Mouse (Mus musculus) midbrain, embryonic 16.5 days (tissue): Measurements from ENCODE around the gene Insig2. TPM values are rescaled to one million over a fixed set of nuclear protein-coding genes. Genes with fewer than 3 reads are reported as not detected.

Experiments used
- ATAC-seq: fragments of 200-750 bp; cut with Nextera tagmentation; 2 replicates; pipeline ENCODE4 v1.8.0; 2017; ENCODE audit warnings: moderate TSS enrichment
- H3K27ac ChIP-seq: fragments of 300-500 bp; sonication (generic); 2 replicates; pipeline ENCODE4 v1.5.1; 2014; ENCODE audit warnings: mild to moderate bottlenecking, low read length, mixed read lengths
- H3K27me3 ChIP-seq: fragments of 300-500 bp; sonication (generic); 2 replicates; pipeline ENCODE4 v1.6.1; 2014; ENCODE audit warnings: low read depth, low read length, mixed read lengths; ENCODE audit not compliant: control insufficient read depth, insufficient read depth
- H3K36me3 ChIP-seq: fragments of 300-500 bp; sonication (generic); 2 replicates; pipeline ENCODE4 v1.6.1; 2014; ENCODE audit warnings: mild to moderate bottlenecking, low read length, moderate library complexity, mixed read lengths; ENCODE audit not compliant: control insufficient read depth, insufficient read depth
- H3K4me1 ChIP-seq: fragments of 300-500 bp; sonication (generic); 2 replicates; pipeline ENCODE4 v1.6.1; 2014; ENCODE audit warnings: mild to moderate bottlenecking, low read length, mixed read lengths; ENCODE audit not compliant: control insufficient read depth, insufficient read depth
- H3K4me2 ChIP-seq: fragments of 300-500 bp; sonication (generic); 2 replicates; pipeline ENCODE4 v1.6.1; 2014; ENCODE audit warnings: mild to moderate bottlenecking, low read length, mixed read lengths
- H3K4me3 ChIP-seq: fragments of 300-500 bp; sonication (generic); 2 replicates; pipeline ENCODE4 v1.5.1; 2014; ENCODE audit warnings: low read depth, mild to moderate bottlenecking, low read length, moderate library complexity, mixed read lengths
- H3K9ac ChIP-seq: fragments of 300-500 bp; sonication (generic); 2 replicates; pipeline ENCODE4 v1.6.1; 2014; ENCODE audit warnings: low read depth, low read length, mixed read lengths
- H3K9me3 ChIP-seq: fragments of 300-500 bp; sonication (generic); replicated peaks from 2 replicates; pipeline ENCODE4 v1.6.1; 2014; ENCODE audit warnings: mild to moderate bottlenecking, low read length, mixed read lengths; ENCODE audit not compliant: control insufficient read depth, poor library complexity, severe bottlenecking
- WGBS: fragments of 180-500 bp; shearing (Covaris S2); extraction: QIAGEN DNeasy Blood & Tissue Kit; methylation state at CpG from one replicate; pipeline ENCODE4 v1.1.7; 2014; 5-methylcytosine and 5-hydroxymethylcytosine counted together
- polyA plus RNA-seq: library from polyadenylated mRNA; unstranded; fragments of >200 nt; fragmentation: Nextera tagmentation; extraction: Ambion mirVana; gene quantifications from 2 replicates; pipeline ENCODE4 v1.2.1, GENCODE M21; 2015

Gene Insig2
- polyA plus RNA-seq, 1 experiment from 2014 or later: 44.5 TPM

GRCm38 (mm10) chr1:121360561-121360960 lies 28.2 kb upstream of the Insig2 start:
- ATAC-seq: no peak
- H3K4me2 ChIP-seq: no peak overlapping the region
- no peaks in the 10 kb centered on the region for H3K4me1 ChIP-seq
- 69% methylated on average over 4 of the region's 4 CpGs for WGBS
- H3K9me3 ChIP-seq: no peaks in the 10 kb centered on the region
- no peak overlapping the region for H3K27ac ChIP-seq
- H3K9ac ChIP-seq: no peak overlapping the region
- no peaks in the 10 kb centered on the region for H3K36me3 ChIP-seq
- H3K4me3 ChIP-seq: no peak overlapping the region
- H3K27me3 ChIP-seq: no peaks in the 10 kb centered on the region

GRCm38 (mm10) chr1:121359680-121360079 lies 27.3 kb upstream of the Insig2 start:
- H3K27ac ChIP-seq: no peak overlapping the region
- H3K27me3 ChIP-seq: no peaks in the 10 kb centered on the region
- no peak overlapping the region for H3K9ac ChIP-seq
- no peaks in the 10 kb centered on the region for H3K9me3 ChIP-seq
- H3K4me2 ChIP-seq: no peak overlapping the region
- H3K36me3 ChIP-seq: no peaks in the 10 kb centered on the region
- no peak for ATAC-seq
- no peaks in the 10 kb centered on the region for H3K4me1 ChIP-seq
- WGBS: 82% methylated on average over 12 of the region's 12 CpGs
- H3K4me3 ChIP-seq: no peak overlapping the region

- Histone ChIP-seq H3K4me2 (no peak overlapping the region), H3K9ac (no peak overlapping the region), H3K36me3 (no peaks in the 10 kb centered on the region), H3K4me3 (no peak overlapping the region), H3K4me1 (no peaks in the 10 kb centered on the region), H3K9me3 (no peaks in the 10 kb centered on the region), H3K27me3 (no peaks in the 10 kb centered on the region), H3K27ac (no peak overlapping the region)
- no peak for ATAC-seq
Observed at GRCm38 (mm10) chr1:121353779-121354178, 21.4 kb upstream of the Insig2 start.

GRCm38 (mm10) chr1:121351037-121351436 lies 18.6 kb upstream of the Insig2 start:
- H3K27ac ChIP-seq: no peak overlapping the region
- no peaks in the 10 kb centered on the region for H3K27me3 ChIP-seq
- H3K4me1 ChIP-seq: no peaks in the 10 kb centered on the region
- ATAC-seq: no peak
- H3K4me2 ChIP-seq: no peak overlapping the region
- no peaks in the 10 kb centered on the region for H3K9me3 ChIP-seq
- no peak overlapping the region for H3K9ac ChIP-seq
- WGBS: 91% methylated on average over 3 of the region's 3 CpGs
- H3K36me3 ChIP-seq: no peaks in the 10 kb centered on the region
- H3K4me3 ChIP-seq: no peak overlapping the region

GRCm38 (mm10) chr1:121350616-121351015 lies 18.2 kb upstream of the Insig2 start:
- no peaks in the 10 kb centered on the region for H3K36me3 ChIP-seq
- H3K9ac ChIP-seq: no peak overlapping the region
- H3K4me1 ChIP-seq: no peaks in the 10 kb centered on the region
- WGBS: 90% methylated on average over 13 of the region's 13 CpGs
- no peaks in the 10 kb centered on the region for H3K27me3 ChIP-seq
- no peak overlapping the region for H3K27ac ChIP-seq
- H3K4me2 ChIP-seq: no peak overlapping the region
- no peak overlapping the region for H3K4me3 ChIP-seq
- ATAC-seq: no peak
- H3K9me3 ChIP-seq: no peaks in the 10 kb centered on the region

- Histone ChIP-seq H3K4me3 (no peak overlapping the region), H3K9ac (no peak overlapping the region), H3K4me2 (no peak overlapping the region), H3K4me1 (no peaks in the 10 kb centered on the region), H3K27me3 (no peaks in the 10 kb centered on the region), H3K9me3 (no peaks in the 10 kb centered on the region), H3K36me3 (no peaks in the 10 kb centered on the region), H3K27ac (no peak overlapping the region)
- no peak for ATAC-seq
- WGBS: 83% methylated on average over 4 of the region's 4 CpGs
Observed at GRCm38 (mm10) chr1:121348875-121349847, 16.8 kb upstream of the Insig2 start.

GRCm38 (mm10) chr1:121343966-121344365 lies 11.6 kb upstream of the Insig2 start:
- Histone ChIP-seq H3K4me2 (no peak overlapping the region), H3K4me1 (no peaks in the 10 kb centered on the region), H3K9ac (no peak overlapping the region), H3K4me3 (no peak overlapping the region), H3K36me3 (no peaks in the 10 kb centered on the region), H3K27ac (no peak overlapping the region), H3K27me3 (no peaks in the 10 kb centered on the region), H3K9me3 (no peaks in the 10 kb centered on the region)
- WGBS: 70% methylated on average over 5 of the region's 5 CpGs
- no peak for ATAC-seq

GRCm38 (mm10) chr1:121335789-121336188 lies 3.4 kb upstream of the Insig2 start:
- Histone ChIP-seq H3K27ac (no peak overlapping the region), H3K4me1 (no peaks in the 10 kb centered on the region), H3K4me2 (no peak overlapping the region), H3K4me3 (no peak overlapping the region), H3K9ac (no peak overlapping the region), H3K27me3 (no peaks in the 10 kb centered on the region), H3K9me3 (no peaks in the 10 kb centered on the region), H3K36me3 (no peaks in the 10 kb centered on the region; the same call in 1 of the 2 replicates)
- WGBS: 78% methylated on average over 4 of the region's 4 CpGs
- ATAC-seq: no peak

GRCm38 (mm10) chr1:121333986-121334703 lies 1.8 kb upstream of the Insig2 start:
- no peak overlapping the region for H3K27ac ChIP-seq
- H3K36me3 ChIP-seq: no peaks in the 10 kb centered on the region; the same call in 1 of the 2 replicates
- H3K9me3 ChIP-seq: no peaks in the 10 kb centered on the region
- peaks cover 2% of the 10 kb centered on the region; the same call in 1 of the 2 replicates for H3K4me1 ChIP-seq
- no peak for ATAC-seq
- H3K4me2 ChIP-seq: no peak overlapping the region
- no peaks in the 10 kb centered on the region for H3K27me3 ChIP-seq
- no peak overlapping the region for H3K4me3 ChIP-seq
- WGBS: 98% methylated on average over 4 of the region's 4 CpGs
- no peak overlapping the region for H3K9ac ChIP-seq
